Mouse (Mus musculus) MEL (cell line): ENCODE results near the gene Edc3. TPM values are rescaled to one million over a fixed set of nuclear protein-coding genes. Genes with fewer than 3 reads are reported as not detected.

Experiments used
- DNase-seq: peaks from one replicate; pipeline ENCODE4 v3.0.0; 2011; ENCODE audit warnings: low read depth, low spot score
- H3K27ac ChIP-seq: 2 replicates; pipeline ENCODE4 v1.5.1; 2012; ENCODE audit warnings: low read depth, mild to moderate bottlenecking, control low read depth, low read length, moderate library complexity; ENCODE audit not compliant: control insufficient read depth
- H3K27me3 ChIP-seq, 2 experiments: fragments of 150-350 bp in 1 of 2; sonication (generic) in 1 of 2; 2 replicates each; pipeline ENCODE4 v1.6.1; 2012; ENCODE audit warnings: low read length in 2 of 2, mild to moderate bottlenecking in 2 of 2, improper control_type of control experiment in 1 of 2, moderate library complexity in 1 of 2; ENCODE audit not compliant: insufficient read depth in 2 of 2, control insufficient read depth in 1 of 2
- H3K36me3 ChIP-seq, 2 experiments: 2 replicates each; pipeline ENCODE4 v1.6.1; 2012 to 2014; ENCODE audit warnings: low read length in 2 of 2, improper control_type of control experiment in 1 of 2, inconsistent platforms in 1 of 2, mild to moderate bottlenecking in 1 of 2; ENCODE audit not compliant: insufficient read depth in 2 of 2, control insufficient read depth in 1 of 2
- H3K4me1 ChIP-seq, 2 experiments: fragments of 150-350 bp in 1 of 2; sonication (generic) in 1 of 2; 2 replicates each; pipeline ENCODE4 v1.6.1; 2012; ENCODE audit warnings: low read length in 2 of 2, improper control_type of control experiment in 1 of 2, mild to moderate bottlenecking in 1 of 2; ENCODE audit not compliant: insufficient read depth in 2 of 2, control insufficient read depth in 1 of 2
- H3K4me3 ChIP-seq, 2 experiments: fragments of 150-350 bp in 1 of 2; sonication (generic) in 1 of 2; 2 replicates each; pipeline ENCODE4 v1.5.1; 2012; ENCODE audit warnings: low read depth in 2 of 2, low read length in 2 of 2, mild to moderate bottlenecking in 2 of 2, moderate library complexity in 2 of 2, control low read depth in 1 of 2, improper control_type of control experiment in 1 of 2; ENCODE audit not compliant: control insufficient read depth in 1 of 2, insufficient read depth in 1 of 2
- H3K79me2 ChIP-seq: 2 replicates; pipeline ENCODE4 v1.6.1; 2012; ENCODE audit warnings: mild to moderate bottlenecking, low read length, moderate library complexity; ENCODE audit not compliant: control insufficient read depth, poor library complexity, insufficient read depth
- H3K9ac ChIP-seq: 2 replicates; pipeline ENCODE4 v1.6.1; 2012; ENCODE audit warnings: low read depth, mild to moderate bottlenecking, control low read depth, low read length, moderate library complexity; ENCODE audit not compliant: control insufficient read depth, poor library complexity, severe bottlenecking
- H3K9me3 ChIP-seq: fragments of 150-350 bp; sonication (generic); replicated peaks from 2 replicates; pipeline ENCODE4 v1.6.1; 2012; ENCODE audit warnings: mild to moderate bottlenecking, low read length, improper control_type of control experiment, moderate library complexity; ENCODE audit not compliant: insufficient read depth
- CHD1 ChIP-seq: IDR thresholded peaks from 2 replicates; pipeline ENCODE4 v1.6.1; 2012; ENCODE audit warnings: low read depth, mild to moderate bottlenecking, inconsistent platforms, low read length, improper control_type of control experiment
- E2F4 ChIP-seq: IDR thresholded peaks from 2 replicates; pipeline ENCODE4 v1.6.1; 2011; ENCODE audit warnings: low read depth, low read length, improper control_type of control experiment, borderline replicate concordance
- ETS1 ChIP-seq: IDR thresholded peaks from 2 replicates; pipeline ENCODE4 v1.6.1; 2012; ENCODE audit warnings: low read depth, mild to moderate bottlenecking, inconsistent platforms, low read length, improper control_type of control experiment, moderate library complexity
- GATA1 ChIP-seq: IDR thresholded peaks from 2 replicates; pipeline ENCODE4 v1.6.1; 2011; ENCODE audit warnings: low read depth, low read length, improper control_type of control experiment
- MAFK ChIP-seq: IDR thresholded peaks from 2 replicates; pipeline ENCODE4 v1.6.1; 2011; ENCODE audit warnings: low read depth, mild to moderate bottlenecking, low read length, improper control_type of control experiment, borderline replicate concordance
- MAX ChIP-seq: IDR thresholded peaks from 2 replicates; pipeline ENCODE4 v1.6.1; 2011; ENCODE audit warnings: low read length, improper control_type of control experiment
- MAZ ChIP-seq: IDR thresholded peaks from 2 replicates; pipeline ENCODE4 v1.6.1; 2012; ENCODE audit warnings: low read depth, mild to moderate bottlenecking, inconsistent platforms, low read length, improper control_type of control experiment
- MEF2A ChIP-seq: IDR thresholded peaks from 2 replicates; pipeline ENCODE4 v1.6.1; 2014; ENCODE audit warnings: low read depth, mild to moderate bottlenecking, inconsistent platforms, low read length, improper control_type of control experiment; ENCODE audit not compliant: poor library complexity, insufficient replicate concordance, severe bottlenecking; ENCODE audit errors: extremely low read depth
- MXI1 ChIP-seq: IDR thresholded peaks from 2 replicates; pipeline ENCODE4 v1.6.1; 2011; ENCODE audit warnings: mild to moderate bottlenecking, low read depth, low read length, improper control_type of control experiment
- MYB ChIP-seq: IDR thresholded peaks from 2 replicates; pipeline ENCODE4 v1.6.1; 2011; ENCODE audit warnings: mild to moderate bottlenecking, low read depth, low read length, improper control_type of control experiment
- POLR2AphosphoS5 ChIP-seq: IDR thresholded peaks from 2 replicates; pipeline ENCODE4 v1.6.1; 2012; ENCODE audit warnings: low read depth, borderline replicate concordance, mild to moderate bottlenecking, inconsistent platforms, low read length, moderate library complexity, mixed read lengths
- RAD21 ChIP-seq: IDR thresholded peaks from 2 replicates; pipeline ENCODE4 v1.6.1; 2011; ENCODE audit warnings: mild to moderate bottlenecking, low read depth, low read length, improper control_type of control experiment
- SMC3 ChIP-seq: IDR thresholded peaks from 2 replicates; pipeline ENCODE4 v1.6.1; 2011; ENCODE audit warnings: low read depth, low read length, improper control_type of control experiment
- TAL1 ChIP-seq: IDR thresholded peaks from 2 replicates; pipeline ENCODE4 v1.6.1; 2012; ENCODE audit warnings: mild to moderate bottlenecking, inconsistent platforms, low read length, moderate library complexity, mixed read lengths
- TBP ChIP-seq: IDR thresholded peaks from 2 replicates; pipeline ENCODE4 v1.8.0; 2011; ENCODE audit warnings: low read depth, low read length, improper control_type of control experiment
- TCF12 ChIP-seq: IDR thresholded peaks from 2 replicates; pipeline ENCODE4 v1.6.1; 2014; ENCODE audit warnings: low read depth, mild to moderate bottlenecking, inconsistent platforms, low read length, improper control_type of control experiment, moderate library complexity
- UBTF ChIP-seq: IDR thresholded peaks from 2 replicates; pipeline ENCODE4 v1.6.1; 2012; ENCODE audit warnings: low read depth, mild to moderate bottlenecking, inconsistent platforms, low read length, improper control_type of control experiment, moderate library complexity, borderline replicate concordance; ENCODE audit not compliant: insufficient read depth
- USF1 ChIP-seq: IDR thresholded peaks from 2 replicates; pipeline ENCODE4 v1.6.1; 2014; ENCODE audit warnings: low read depth, mild to moderate bottlenecking, inconsistent platforms, low read length, improper control_type of control experiment, moderate library complexity
- ZC3H11A ChIP-seq: IDR thresholded peaks from 2 replicates; pipeline ENCODE4 v1.6.1; 2012; ENCODE audit warnings: low read depth, mild to moderate bottlenecking, inconsistent platforms, low read length, improper control_type of control experiment
- ZKSCAN1 ChIP-seq: IDR thresholded peaks from 2 replicates; pipeline ENCODE4 v1.6.1; 2012; ENCODE audit warnings: low read depth, mild to moderate bottlenecking, inconsistent platforms, low read length, improper control_type of control experiment, moderate library complexity
- ZMIZ1 ChIP-seq: IDR thresholded peaks from 2 replicates; pipeline ENCODE4 v1.6.1; 2012; ENCODE audit warnings: low read depth, mild to moderate bottlenecking, inconsistent platforms, low read length, improper control_type of control experiment, moderate library complexity
- ZNF384 ChIP-seq: IDR thresholded peaks from 2 replicates; pipeline ENCODE4 v1.6.1; 2012; ENCODE audit warnings: low read depth, mild to moderate bottlenecking, inconsistent platforms, low read length, improper control_type of control experiment
- polyA plus RNA-seq, 2 experiments: library from polyadenylated mRNA; stranded (reverse) in 1 of 2; unstranded in 1 of 2; fragments of >175 nt in 1 of 2; fragments of >200 nt in 1 of 2; gene quantifications; 2 replicates each; pipeline versions ENCODE4 v1.2.1 to v1.2.4; 2012; ENCODE audit warnings: low replicate concordance in 2 of 2, low read depth in 1 of 2; ENCODE audit not compliant: insufficient read length in 2 of 2, insufficient read depth in 1 of 2, missing spikeins in 1 of 2
- total RNA-seq: library from RNA; depleted of rRNA; stranded (reverse); fragments of 300-350 nt; gene quantifications from 2 replicates; pipeline ENCODE4 v1.2.3, GENCODE M21; 2012

The Edc3 gene
- total and polyA plus RNA-seq, 3 experiments, result 7.2 to 25.7 TPM; not detected in 1

- TF ChIP-seq TBP (no peak), MYB (no peak)
- no peaks in the 10 kb centered on the region for H3K27me3 ChIP-seq
- H3K36me3 ChIP-seq, result peaks cover 0 to 26% of the 10 kb centered on the region in 2 experiments; a peak in 3 of 4 replicates
- no peak for DNase-seq
- H3K9ac ChIP-seq, result no peak overlapping the region
- H3K9me3 ChIP-seq, result no peaks in the 10 kb centered on the region
- H3K27ac ChIP-seq, result no peak overlapping the region
- peaks cover 7% of the 10 kb centered on the region for H3K79me2 ChIP-seq
- no peak overlapping the region for H3K4me3 ChIP-seq
- H3K4me1 ChIP-seq, result no peaks in the 10 kb centered on the region
Observed at GRCm38 (mm10) chr9:57722371-57722770, 14.0 kb downstream of the Edc3 start.

GRCm38 (mm10) chr9:57723315-57723715 is 15.0 kb downstream of the Edc3 start:
- H3K27ac ChIP-seq, result no peak overlapping the region
- DNase-seq, result no peak
- no peaks in the 10 kb centered on the region for H3K4me1 ChIP-seq
- H3K9ac ChIP-seq, result no peak overlapping the region
- no peaks in the 10 kb centered on the region for H3K27me3 ChIP-seq
- peaks cover 0 to 34% of the 10 kb centered on the region in 2 experiments; a peak in 3 of 4 replicates for H3K36me3 ChIP-seq
- no peaks in the 10 kb centered on the region for H3K9me3 ChIP-seq
- peaks cover 4% of the 10 kb centered on the region; the same call in 1 of the 2 replicates for H3K79me2 ChIP-seq
- H3K4me3 ChIP-seq, result no peak overlapping the region
- TF ChIP-seq ZNF384 (no peak), MEF2A (no peak), MAFK (no peak), ZKSCAN1 (no peak), ZC3H11A (no peak), GATA1 (no peak), TAL1 (no peak), MAX (no peak), ETS1 (no peak), POLR2AphosphoS5 (no peak), UBTF (no peak), RAD21 (no peak), SMC3 (no peak), ZMIZ1 (no peak), USF1 (no peak), E2F4 (no peak), MAZ (no peak), MXI1 (no peak), TCF12 (no peak), CHD1 (no peak)
